Mouse (Mus musculus) liver, adult 2 months (tissue): ENCODE data around the gene Phf13.

Experiments used
- CTCF ChIP-seq: fragments of 200-500 bp; IDR thresholded peaks from 2 replicates; pipeline ENCODE4 v1.5.1; 2011; ENCODE audit warnings: low read depth, low read length, control low read depth
- POLR2A ChIP-seq: fragments of 200-500 bp; IDR thresholded peaks from 2 replicates; pipeline ENCODE4 v1.6.1; 2011; ENCODE audit warnings: low read length, control low read depth; ENCODE audit not compliant: insufficient read depth; ENCODE audit errors: extremely low read depth

DNA sequence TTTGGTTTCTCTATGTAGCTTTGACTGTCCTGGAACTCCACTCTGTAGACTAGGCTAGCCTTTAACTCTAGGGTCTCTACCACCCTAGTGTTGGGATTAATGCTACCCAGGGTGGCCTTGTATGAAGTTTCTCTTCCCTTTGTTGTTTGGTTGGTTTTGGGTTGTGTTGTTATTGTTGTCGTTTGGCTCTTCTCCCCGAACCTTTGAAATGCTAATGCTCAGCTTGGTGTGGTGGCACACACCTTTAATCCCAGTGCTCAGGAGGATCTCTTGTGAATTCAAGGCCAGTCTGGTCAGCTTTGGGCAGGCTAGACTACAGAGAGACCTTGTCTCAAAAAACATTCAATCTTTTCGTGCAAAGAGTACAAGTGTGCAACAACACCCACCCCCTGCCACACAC lies 47.1 kb upstream of the Phf13 start:
- TF ChIP-seq CTCF (no peak), POLR2A (no peak)
